Mouse (Mus musculus): ENCODE data around the gene Gm17584.
"Not testable (repeated sequence)": the region's sequence is repeated elsewhere in the genome, so short reads cannot be mapped to it uniquely, and the experiment has no call there.

The Gm17584 gene

GRCm38 (mm10) chrX:124500263-124500662 is at the start of gene Gm17584:
TSS of gene Gm17584 (plus strand) at chrX:124500563.
- DNase-seq (ENCODE audit: extremely low read depth, low read depth), result not testable (repeated sequence)
